ENCODE assay signal across 25 mouse cellular contexts in the genomic region with DNA sequence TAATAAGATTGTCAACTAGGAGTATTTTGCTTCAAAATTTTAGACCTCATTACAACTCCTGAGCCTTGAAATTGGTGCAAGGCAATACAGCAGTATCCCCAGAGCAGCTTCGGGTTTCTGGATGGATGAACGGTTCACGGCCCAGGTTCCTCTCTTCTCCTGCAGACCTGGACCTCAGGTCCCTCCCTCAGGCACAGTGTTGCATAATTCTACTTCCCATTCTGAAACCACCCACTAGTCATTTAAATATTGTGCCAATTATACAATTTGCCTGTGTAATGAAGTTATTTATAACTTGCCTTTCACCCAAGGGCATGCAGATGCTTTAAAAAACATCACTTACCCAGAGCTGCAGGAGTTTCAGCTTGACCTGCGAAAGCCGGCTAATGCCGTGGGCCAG. TPM values are rescaled to one million over a fixed set of nuclear protein-coding genes. Genes with fewer than 3 reads are reported as not detected.
A peak's percentile ranks its signal among the peaks of the same experiment; 100 is the strongest.
DNase-seq lines count a peak whose midpoint lies in the region; ATAC-seq and TF ChIP-seq lines count a peak whose summit lies in the region.
"Had no signal": no experiment of that assay in that cellular context is flagged by ENCODE, and none has a peak within 500 bp of the region (broad histone marks: within the 10 kb centered on the region; RNA-seq: fewer than 3 reads in every experiment).

No protein-coding gene starts in this region.

- TF ChIP-seq CTCF in hindbrain, postnatal 0 days (IDR thresholded peaks at IDR 0.05; ENCODE audit: low read depth): no peak
- no peak for TF ChIP-seq CTCF in intestine, postnatal 0 days (IDR thresholded peaks at IDR 0.05; ENCODE audit: low read depth)

- DNase-seq in hindbrain, postnatal 0 days (ENCODE audit: low spot score): peak; percentile 4
- DNase-seq in hindbrain, embryonic 10.5 days (ENCODE audit: low spot score): no peak
- DNase-seq in kidney, adult 8-10 months: peak; percentile 24 to 72
- no peak for DNase-seq in kidney, postnatal 10 days
- peak; percentile 13 for DNase-seq in right cerebral cortex, adult 18-20 months
- DNase-seq in right cerebral cortex, postnatal 25 days: no peak
- peak; percentile 38 to 62 for DNase-seq in kidney, postnatal 36 days
- DNase-seq: adrenal gland, postnatal 14 days; cerebellum, adult 18-20 months; cerebellum, adult 9-11 months; embryo, embryonic 11 days; gastrocnemius, postnatal 10 days; heart, adult 18-20 months; heart, postnatal 10 days; heart, postnatal 4 days had no signal

- no peak overlapping the region for H3K4me3 ChIP-seq in hindbrain, postnatal 0 days (ENCODE audit: low read length)
- H3K4me3 ChIP-seq in hindbrain, embryonic 10.5 days: no peak overlapping the region
- H3K4me3 ChIP-seq in intestine, postnatal 0 days (ENCODE audit: low read depth, low read length): no peak overlapping the region
- H3K4me3 ChIP-seq: embryonic facial prominence, embryonic 15.5 days; erythroblast, embryonic 14.5 days; forebrain, embryonic 10.5 days; heart, embryonic 10.5 days; hindbrain, embryonic 13.5 days had no signal

- no peak for ATAC-seq in hindbrain, postnatal 0 days
- ATAC-seq in intestine, postnatal 0 days: no peak
- ATAC-seq: activated CD4-positive, CD25-positive, alpha-beta regulatory T cell, adult 4 months; forebrain, embryonic 14.5 days; Patski had no signal

- H3K4me1 ChIP-seq in hindbrain, postnatal 0 days (ENCODE audit: insufficient read depth, low read length): 0 out of 2 replicates have a peak, but pooled peaks cover 1% of the 10 kb centered on the region
- H3K4me1 ChIP-seq in hindbrain, embryonic 10.5 days (replicated peaks): peaks cover 7% of the 10 kb centered on the region
- H3K4me1 ChIP-seq in intestine, postnatal 0 days (replicated peaks; ENCODE audit: control insufficient read depth, insufficient read depth, low read length): no peaks in the 10 kb centered on the region
- H3K4me1 ChIP-seq: embryonic facial prominence, embryonic 15.5 days; heart, embryonic 10.5 days had no signal

- WGBS in hindbrain, postnatal 0 days: 75% methylated on average over 6 of the region's 6 CpGs
- 96% methylated on average over 6 of the region's 6 CpGs for WGBS in hindbrain, embryonic 10.5 days
- 91% methylated on average over 6 of the region's 6 CpGs for WGBS in intestine, postnatal 0 days

- no peak overlapping the region for H3K4me2 ChIP-seq in hindbrain, postnatal 0 days (ENCODE audit: low read depth, low read length)
- H3K4me2 ChIP-seq in intestine, postnatal 0 days (replicated peaks; ENCODE audit: low read depth): no peak overlapping the region
- H3K4me2 ChIP-seq: embryonic facial prominence, embryonic 15.5 days; hindbrain, embryonic 13.5 days had no signal

- H3K27me3 ChIP-seq in hindbrain, postnatal 0 days (ENCODE audit: insufficient read depth, low read length): no peaks in the 10 kb centered on the region
- H3K27me3 ChIP-seq in hindbrain, embryonic 10.5 days (ENCODE audit: insufficient read depth, poor library complexity, severe bottlenecking): no peaks in the 10 kb centered on the region
- H3K27me3 ChIP-seq in intestine, postnatal 0 days (replicated peaks; ENCODE audit: control insufficient read depth, insufficient read depth, low read length): no peaks in the 10 kb centered on the region
- H3K27me3 ChIP-seq: embryonic facial prominence, embryonic 15.5 days; hindbrain, embryonic 13.5 days; Patski had no signal

- no peak overlapping the region for H3K27ac ChIP-seq in hindbrain, postnatal 0 days
- H3K27ac ChIP-seq in hindbrain, embryonic 10.5 days: no peak overlapping the region
- no peak overlapping the region for H3K27ac ChIP-seq in intestine, postnatal 0 days (ENCODE audit: low read depth, low read length)
- H3K27ac ChIP-seq: embryonic facial prominence, embryonic 15.5 days; forebrain, embryonic 10.5 days; heart, embryonic 10.5 days; hindbrain, embryonic 13.5 days had no signal

- H3K36me3 ChIP-seq in hindbrain, postnatal 0 days (ENCODE audit: insufficient read depth, low read length): no peaks in the 10 kb centered on the region
- no peaks in the 10 kb centered on the region for H3K36me3 ChIP-seq in hindbrain, embryonic 10.5 days
- H3K36me3 ChIP-seq in intestine, postnatal 0 days (ENCODE audit: control insufficient read depth, insufficient read depth): no peaks in the 10 kb centered on the region
- H3K36me3 ChIP-seq: embryonic facial prominence, embryonic 15.5 days; forebrain, embryonic 10.5 days; heart, embryonic 10.5 days; hindbrain, embryonic 13.5 days had no signal

- H3K9ac ChIP-seq in hindbrain, postnatal 0 days (replicated peaks; ENCODE audit: low read length): no peak overlapping the region
- no peak overlapping the region for H3K9ac ChIP-seq in intestine, postnatal 0 days (ENCODE audit: low read depth, low read length)
- H3K9ac ChIP-seq: embryonic facial prominence, embryonic 15.5 days; hindbrain, embryonic 13.5 days had no signal

- no peaks in the 10 kb centered on the region for H3K9me3 ChIP-seq in hindbrain, postnatal 0 days (ENCODE audit: low read length)
- no peaks in the 10 kb centered on the region for H3K9me3 ChIP-seq in hindbrain, embryonic 10.5 days
- no peaks in the 10 kb centered on the region for H3K9me3 ChIP-seq in intestine, postnatal 0 days (ENCODE audit: control insufficient read depth)
- H3K9me3 ChIP-seq: embryonic facial prominence, embryonic 15.5 days; forebrain, embryonic 10.5 days; heart, embryonic 10.5 days; hindbrain, embryonic 13.5 days had no signal

RNA-seq across cellular contexts. Expression of gene Cog2, which starts 31.3 kb away (rescaled TPM):
- total RNA-seq in hindbrain, postnatal 0 days (2014; rRNA removed): 29.4 and 30.0 TPM in 2 replicates
- 17.3 and 21.4 TPM in 2 replicates for polyA plus RNA-seq in hindbrain, postnatal 0 days (2015; fragmentation: Nextera tagmentation; extraction: Ambion mirVana)
- polyA plus RNA-seq in hindbrain, embryonic 10.5 days (2016; fragmentation: Nextera tagmentation; extraction: Ambion mirVana): 41.1 and 43.3 TPM in 2 replicates
- polyA plus RNA-seq in intestine, postnatal 0 days (2015; fragmentation: Nextera tagmentation; extraction: Ambion mirVana): 19.5 and 20.6 TPM in 2 replicates

RNA-seq across cellular contexts. Expression of gene Pgbd5, which starts 49.9 kb away (rescaled TPM):
- total RNA-seq in hindbrain, postnatal 0 days (2014; rRNA removed): 68.7 and 74.1 TPM in 2 replicates
- polyA plus RNA-seq in hindbrain, postnatal 0 days (2015; fragmentation: Nextera tagmentation; extraction: Ambion mirVana): 15.8 and 15.9 TPM in 2 replicates
- 2.5 and 2.7 TPM in 2 replicates for polyA plus RNA-seq in hindbrain, embryonic 10.5 days (2016; fragmentation: Nextera tagmentation; extraction: Ambion mirVana)
- 1.9 and 2.2 TPM in 2 replicates for polyA plus RNA-seq in intestine, postnatal 0 days (2015; fragmentation: Nextera tagmentation; extraction: Ambion mirVana)
- polyA plus RNA-seq: activated CD4-positive, CD25-positive, alpha-beta regulatory T cell, adult 4 months; C2C12; erythroblast, embryonic 14.5 days had no signal

Comparison
In these comparisons a context has a peak if more than half of its experiments do, and no peak if none do; other contexts are left out.
1. DNase-seq: peak in hindbrain, postnatal 0 days (single experiment), kidney, adult 8-10 months (2 of 2), right cerebral cortex, adult 18-20 months (single experiment) and kidney, postnatal 36 days (2 of 2); none in hindbrain, embryonic 10.5 days (single experiment), kidney, postnatal 10 days (single experiment) and right cerebral cortex, postnatal 25 days (single experiment).